Mouse (Mus musculus): ENCODE measurements at regions not wholly inside any gene's neighbourhood (a gene's known extent, or its start where the extent isn't known, plus 50 kb on each side); places are given as distances from the start of the nearest gene placed in this dataset.

DNA sequence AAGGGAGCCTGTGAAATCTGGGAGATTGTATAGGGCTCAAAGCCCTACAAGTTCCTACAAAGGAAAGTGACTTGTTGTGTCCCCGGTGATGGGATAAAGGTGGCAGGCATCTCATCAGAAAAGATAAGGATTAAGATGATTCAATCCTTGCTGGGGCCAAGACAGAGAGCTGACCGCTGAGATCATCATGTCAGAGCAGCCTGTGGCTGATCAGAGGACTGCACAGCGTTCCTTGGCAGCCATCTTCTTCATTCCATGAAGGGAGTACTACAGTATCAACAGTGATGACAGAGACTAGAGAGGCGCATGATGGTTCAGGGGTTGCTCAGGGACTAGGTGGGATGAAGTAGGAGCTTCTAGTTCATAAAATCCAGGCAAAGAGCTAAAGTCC lies 83.6 kb upstream of the Ankrd34c start:
- Histone ChIP-seq H3K4me1 (ENCODE audit: control insufficient read depth, insufficient read depth, low read length) (no peaks in the 10 kb centered on the region; the same call in 1 of the 2 replicates), H3K4me3 (ENCODE audit: control insufficient read depth, low read depth, low read length) (no peak overlapping the region), H3K36me3 (ENCODE audit: control insufficient read depth, insufficient read depth, low read length) (no peaks in the 10 kb centered on the region), H3K27ac (ENCODE audit: control insufficient read depth, insufficient read depth, low read depth, low read length) (no peak overlapping the region), H3K27me3 (ENCODE audit: control insufficient read depth, insufficient read depth, low read length) (no peaks in the 10 kb centered on the region)
- TF ChIP-seq POLR2A (IDR thresholded peaks at IDR 0.05; ENCODE audit: control insufficient read depth, low read depth, low read length) (no peak), CTCF (IDR thresholded peaks at IDR 0.05; ENCODE audit: control insufficient read depth, insufficient read depth, insufficient replicate concordance, low read depth, low read length) (no peak)

DNA sequence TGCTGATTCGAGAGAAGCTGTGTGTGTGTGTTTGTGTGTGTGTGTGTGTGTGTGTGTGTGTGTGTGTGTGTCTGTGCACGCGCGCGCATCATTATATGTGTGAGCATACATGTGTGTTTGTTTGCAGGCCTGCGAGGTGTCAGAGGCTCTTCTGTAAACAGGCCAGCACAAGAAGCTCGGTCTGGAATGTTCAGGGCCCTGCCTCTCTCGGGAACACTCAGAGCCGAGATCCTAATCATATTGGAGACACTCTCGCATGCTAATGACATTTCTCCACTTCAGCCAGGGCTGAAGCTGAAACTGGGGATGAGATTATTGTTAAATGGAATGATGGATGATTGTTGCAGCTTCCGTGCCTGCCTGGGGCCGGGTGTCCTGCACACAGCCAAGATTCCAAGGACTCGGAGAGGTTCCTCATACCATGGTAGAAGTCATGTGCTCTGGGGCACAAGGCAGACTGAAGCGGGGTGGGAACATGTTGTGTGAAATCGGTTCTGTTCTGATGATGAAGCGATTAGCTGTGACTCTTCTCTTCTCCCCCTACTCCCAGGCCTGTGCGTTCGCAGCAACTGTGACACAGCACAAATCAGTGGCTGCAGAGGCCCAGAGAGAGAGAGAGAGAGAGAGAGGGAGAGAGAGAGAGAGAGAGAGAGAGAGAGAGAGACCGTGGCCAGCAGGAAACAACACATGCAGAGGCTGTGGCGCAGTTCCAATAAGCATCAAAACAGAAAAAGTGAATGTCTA lies 83.0 kb upstream of the Ankrd34c start:
- Histone ChIP-seq H3K36me3 (ENCODE audit: control insufficient read depth, insufficient read depth, low read length) (no peaks in the 10 kb centered on the region), H3K4me3 (ENCODE audit: control insufficient read depth, low read depth, low read length) (no peak overlapping the region), H3K27me3 (ENCODE audit: control insufficient read depth, insufficient read depth, low read length) (no peaks in the 10 kb centered on the region), H3K27ac (ENCODE audit: control insufficient read depth, insufficient read depth, low read depth, low read length) (no peak overlapping the region), H3K4me1 (ENCODE audit: control insufficient read depth, insufficient read depth, low read length) (no peaks in the 10 kb centered on the region; the same call in 1 of the 2 replicates)
- no peak for TF ChIP-seq CTCF (IDR thresholded peaks at IDR 0.05; ENCODE audit: control insufficient read depth, insufficient read depth, insufficient replicate concordance, low read depth, low read length)
- TF ChIP-seq POLR2A (IDR thresholded peaks at IDR 0.05; ENCODE audit: control insufficient read depth, low read depth, low read length) = no peak

DNA sequence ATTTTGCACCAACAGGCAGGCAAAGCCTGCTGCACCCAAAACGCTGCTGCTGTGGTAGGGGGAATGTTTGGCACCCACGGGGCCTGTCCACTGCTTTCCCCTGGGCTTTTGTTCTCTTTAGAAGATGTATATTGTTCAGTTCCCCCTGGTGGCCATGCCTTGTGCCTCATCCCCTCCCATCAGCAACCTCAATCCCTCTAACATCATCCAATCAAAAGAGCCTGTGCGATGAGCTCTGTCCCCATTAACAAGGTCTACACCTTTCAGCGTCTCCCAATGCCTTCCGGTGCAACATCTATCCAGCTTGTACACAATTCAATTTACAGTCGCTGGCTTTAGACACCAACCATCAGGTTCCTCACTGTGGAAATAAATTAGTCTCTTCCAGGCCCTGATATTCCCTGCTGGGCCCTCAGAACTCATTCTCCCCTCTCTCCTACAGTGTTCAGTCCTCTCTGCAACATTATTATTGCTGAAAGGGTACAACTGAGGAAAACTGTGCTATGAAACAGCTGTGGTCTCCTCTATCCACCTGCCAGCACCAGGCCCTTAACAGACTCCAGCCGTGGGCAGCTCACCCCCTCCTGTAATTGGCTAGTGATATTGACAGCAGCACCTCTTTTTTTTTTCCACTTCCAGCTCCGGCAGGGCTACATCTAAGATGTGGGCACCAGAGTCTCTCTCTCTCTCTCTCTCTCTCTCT lies 75.5 kb upstream of the Ankrd34c start:
- H3K27ac ChIP-seq (ENCODE audit: control insufficient read depth, insufficient read depth, low read depth, low read length) = no peak overlapping the region
- TF ChIP-seq POLR2A (IDR thresholded peaks at IDR 0.05; ENCODE audit: control insufficient read depth, low read depth, low read length) (no peak), CTCF (IDR thresholded peaks at IDR 0.05; ENCODE audit: control insufficient read depth, insufficient read depth, insufficient replicate concordance, low read depth, low read length) (no peak)
- no peaks in the 10 kb centered on the region for H3K27me3 ChIP-seq (ENCODE audit: control insufficient read depth, insufficient read depth, low read length)

DNA sequence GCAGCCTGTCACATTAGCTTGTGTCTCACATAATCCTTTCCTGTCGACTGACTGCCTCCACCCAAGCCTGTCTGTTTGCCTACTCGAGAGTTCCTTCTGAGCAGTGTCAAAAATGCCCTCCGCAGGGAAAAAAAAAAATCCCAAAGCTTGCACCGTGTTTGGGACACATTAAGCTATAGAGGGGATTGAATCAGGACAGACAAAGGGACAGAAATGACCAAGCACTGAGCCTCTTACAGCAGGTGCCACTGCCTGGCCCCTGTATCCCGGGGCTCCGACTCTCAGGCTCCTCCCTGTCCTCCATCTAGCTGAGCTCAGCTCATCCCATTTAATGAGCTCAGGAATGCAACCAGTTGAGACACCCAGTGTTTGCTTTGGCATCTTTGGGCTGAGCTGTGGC lies 69.1 kb upstream of the Ankrd34c start:
- no peak overlapping the region for H3K4me3 ChIP-seq (ENCODE audit: control insufficient read depth, low read depth, low read length)
- no peak overlapping the region for H3K27ac ChIP-seq (ENCODE audit: control insufficient read depth, insufficient read depth, low read depth, low read length)
- peaks cover 3% of the 10 kb centered on the region for H3K4me1 ChIP-seq (ENCODE audit: control insufficient read depth, insufficient read depth, low read length)
- H3K27me3 ChIP-seq (ENCODE audit: control insufficient read depth, insufficient read depth, low read length) = no peaks in the 10 kb centered on the region
- TF ChIP-seq POLR2A (IDR thresholded peaks at IDR 0.05; ENCODE audit: control insufficient read depth, low read depth, low read length) = no peak
- TF ChIP-seq CTCF (IDR thresholded peaks at IDR 0.05; ENCODE audit: control insufficient read depth, insufficient read depth, insufficient replicate concordance, low read depth, low read length) = no peak
- no peaks in the 10 kb centered on the region for H3K36me3 ChIP-seq (ENCODE audit: control insufficient read depth, insufficient read depth, low read length)

More for the DNA sequence above, 75.5 kb upstream of the Ankrd34c start:
- Histone ChIP-seq H3K4me1 (ENCODE audit: control insufficient read depth, insufficient read depth, low read length) (peaks cover 6% of the 10 kb centered on the region), H3K4me3 (ENCODE audit: control insufficient read depth, low read depth, low read length) (no peak overlapping the region), H3K36me3 (ENCODE audit: control insufficient read depth, insufficient read depth, low read length) (no peaks in the 10 kb centered on the region)

DNA sequence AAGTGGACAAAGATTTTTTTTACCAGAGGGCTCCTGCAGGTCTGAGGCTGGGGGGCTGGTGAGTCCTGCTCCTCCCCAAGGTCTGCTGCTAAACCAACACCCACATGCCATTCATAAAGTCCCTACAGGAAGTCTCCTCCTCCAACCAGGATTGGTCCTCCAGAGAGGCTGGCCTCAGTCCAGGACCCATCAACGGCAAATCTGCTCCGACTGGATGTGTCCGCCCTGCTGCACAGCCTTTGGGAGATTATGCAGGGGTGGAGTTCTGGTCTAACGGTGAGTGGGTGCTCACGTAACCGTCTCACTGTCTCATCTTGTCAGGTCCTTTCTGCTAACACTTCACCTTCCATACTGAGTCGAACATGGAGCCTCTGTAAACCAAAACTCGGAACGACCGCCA lies 64.4 kb upstream of the Ankrd34c start:
- TF ChIP-seq CTCF (IDR thresholded peaks at IDR 0.05; ENCODE audit: control insufficient read depth, insufficient read depth, insufficient replicate concordance, low read depth, low read length) (no peak), POLR2A (IDR thresholded peaks at IDR 0.05; ENCODE audit: control insufficient read depth, low read depth, low read length) (peak; percentile 66; the same call in 1 of the 2 replicates)
- H3K36me3 ChIP-seq (ENCODE audit: control insufficient read depth, insufficient read depth, low read length) = no peaks in the 10 kb centered on the region
- peak overlapping the region; percentile 89 for H3K27ac ChIP-seq (ENCODE audit: control insufficient read depth, insufficient read depth, low read depth, low read length)
- H3K4me1 ChIP-seq (ENCODE audit: control insufficient read depth, insufficient read depth, low read length) = peaks cover 6% of the 10 kb centered on the region
- H3K27me3 ChIP-seq (ENCODE audit: control insufficient read depth, insufficient read depth, low read length) = no peaks in the 10 kb centered on the region
- peak overlapping the region; percentile 91 for H3K4me3 ChIP-seq (ENCODE audit: control insufficient read depth, low read depth, low read length)

DNA sequence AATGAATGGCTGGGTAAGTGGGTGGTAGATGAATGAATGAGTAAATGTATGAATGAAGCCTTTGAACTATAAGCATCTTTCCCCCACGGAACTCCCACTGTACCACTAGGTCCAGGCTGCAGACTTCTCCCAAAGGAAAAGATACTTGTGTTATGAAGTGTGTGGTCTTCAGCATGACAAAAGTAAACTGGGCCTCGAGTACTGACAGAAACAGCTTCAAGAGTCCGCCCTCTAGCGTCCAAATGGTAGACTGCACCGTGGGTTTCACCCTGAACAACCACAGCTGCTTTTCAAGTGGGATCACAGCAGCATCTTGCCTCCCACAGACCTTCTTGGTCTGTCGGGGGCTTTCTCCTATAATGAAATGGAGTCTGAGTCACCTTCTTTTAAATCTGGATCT lies 54.7 kb upstream of the Ankrd34c start:
- Histone ChIP-seq H3K27me3 (ENCODE audit: control insufficient read depth, insufficient read depth, low read length) (no peaks in the 10 kb centered on the region), H3K4me3 (ENCODE audit: control insufficient read depth, low read depth, low read length) (no peak overlapping the region), H3K4me1 (ENCODE audit: control insufficient read depth, insufficient read depth, low read length) (no peaks in the 10 kb centered on the region; the same call in 1 of the 2 replicates), H3K27ac (ENCODE audit: control insufficient read depth, insufficient read depth, low read depth, low read length) (no peak overlapping the region), H3K36me3 (ENCODE audit: control insufficient read depth, insufficient read depth, low read length) (no peaks in the 10 kb centered on the region)
- TF ChIP-seq CTCF (IDR thresholded peaks at IDR 0.05; ENCODE audit: control insufficient read depth, insufficient read depth, insufficient replicate concordance, low read depth, low read length) (peak; percentile 86; the same call in 1 of the 2 replicates), POLR2A (IDR thresholded peaks at IDR 0.05; ENCODE audit: control insufficient read depth, low read depth, low read length) (no peak)

DNA sequence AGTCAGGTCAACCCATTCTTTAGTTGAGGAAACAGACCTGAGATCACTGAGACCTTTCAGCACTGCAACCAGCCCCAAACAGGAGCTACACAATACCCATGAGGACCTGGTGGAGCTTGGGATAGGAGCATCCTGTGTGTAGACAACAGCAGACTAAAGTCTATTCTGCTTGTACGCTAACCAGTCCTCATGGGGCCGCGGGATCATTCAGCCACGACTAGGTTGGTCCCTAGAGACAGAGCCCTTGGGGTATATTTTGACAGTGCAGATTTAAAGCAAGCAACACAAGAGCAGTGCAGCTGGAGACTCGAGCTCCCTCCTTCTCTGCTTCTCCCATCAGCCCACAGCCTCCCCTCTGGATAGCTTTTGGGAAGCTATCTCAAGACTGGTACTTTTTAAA lies 51.7 kb upstream of the Ankrd34c start:
- Histone ChIP-seq H3K27ac (ENCODE audit: control insufficient read depth, insufficient read depth, low read depth, low read length) (no peak overlapping the region), H3K4me3 (ENCODE audit: control insufficient read depth, low read depth, low read length) (no peak overlapping the region), H3K27me3 (ENCODE audit: control insufficient read depth, insufficient read depth, low read length) (no peaks in the 10 kb centered on the region), H3K4me1 (ENCODE audit: control insufficient read depth, insufficient read depth, low read length) (no peaks in the 10 kb centered on the region; the same call in 1 of the 2 replicates), H3K36me3 (ENCODE audit: control insufficient read depth, insufficient read depth, low read length) (no peaks in the 10 kb centered on the region)
- TF ChIP-seq POLR2A (IDR thresholded peaks at IDR 0.05; ENCODE audit: control insufficient read depth, low read depth, low read length) (no peak), CTCF (IDR thresholded peaks at IDR 0.05; ENCODE audit: control insufficient read depth, insufficient read depth, insufficient replicate concordance, low read depth, low read length) (no peak)
